Mouse (Mus musculus) gastrocnemius, adult 2 months (tissue): ENCODE measurements at regions not wholly inside any gene's neighbourhood (a gene's known extent, or its start where the extent isn't known, plus 50 kb on each side); places are given as distances from the start of the nearest gene placed in this dataset.

Experiments
- DNase-seq: peaks from one replicate; pipeline ENCODE4 v3.0.0; 2022
- H3K27ac ChIP-seq: fragments of 200-600 bp; 2 replicates; pipeline ENCODE4 v1.8.1; 2022; ENCODE audit warnings: mild to moderate bottlenecking
- H3K4me3 ChIP-seq: fragments of 200-600 bp; 2 replicates; pipeline ENCODE4 v1.8.1; 2022; ENCODE audit warnings: mild to moderate bottlenecking, moderate library complexity
- CTCF ChIP-seq: fragments of 200-600 bp; IDR thresholded peaks from 2 replicates; pipeline ENCODE4 v1.8.1; 2022; ENCODE audit warnings: antibody characterized with exemption, mild to moderate bottlenecking, moderate library complexity
- intact Hi-C: fragments of 180-260 bp; cut with DNase I; formaldehyde crosslinking; loops from one replicate; pipeline ENCODE4 v1.15.1; 2025

DNA sequence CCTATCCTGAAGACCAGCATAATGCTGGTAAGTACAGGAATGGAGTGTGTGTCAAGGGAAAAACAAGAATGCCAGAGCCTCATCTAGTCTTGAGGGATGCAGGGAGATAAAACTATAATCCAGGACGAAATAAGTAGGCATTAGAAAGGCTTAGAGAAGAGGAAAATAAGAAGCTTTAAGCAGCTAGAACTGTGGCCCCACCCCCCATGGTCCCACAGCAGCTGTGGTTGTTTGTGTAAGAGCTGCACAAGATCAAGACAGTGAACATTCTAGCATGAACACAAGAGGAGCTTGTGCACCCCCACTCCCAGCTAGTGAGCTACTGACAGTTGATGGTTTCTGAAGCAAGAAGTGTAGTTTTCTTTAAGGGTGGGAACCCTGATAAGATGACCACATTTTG lies 315.9 kb downstream of the Tmem135 start:
- Histone ChIP-seq H3K27ac (no peak overlapping the region), H3K4me3 (no peak overlapping the region)
- intact Hi-C loops: loop anchor here (5.0 kb wide), 1 partner anchor 329 kb away; no protein-coding TSS in a partner anchor
- TF ChIP-seq CTCF: no peak
- no peak for DNase-seq

GRCm38 (mm10) chr7:89086348-89086747 lies 317.7 kb downstream of the Tmem135 start:
- no peak for DNase-seq
- peak; percentile 86 for TF ChIP-seq CTCF
- intact Hi-C loops: loop anchor here (1.0 to 5.0 kb wide), 2 partner anchors 40 to 331 kb away; no protein-coding TSS in a partner anchor

GRCm38 (mm10) chr7:89073939-89074690 lies 329.9 kb downstream of the Tmem135 start:
- no peak for TF ChIP-seq CTCF

More at GRCm38 (mm10) chr7:89086348-89086747, 317.7 kb downstream of the Tmem135 start:
- Histone ChIP-seq H3K4me3 (no peak overlapping the region), H3K27ac (no peak overlapping the region)

DNA sequence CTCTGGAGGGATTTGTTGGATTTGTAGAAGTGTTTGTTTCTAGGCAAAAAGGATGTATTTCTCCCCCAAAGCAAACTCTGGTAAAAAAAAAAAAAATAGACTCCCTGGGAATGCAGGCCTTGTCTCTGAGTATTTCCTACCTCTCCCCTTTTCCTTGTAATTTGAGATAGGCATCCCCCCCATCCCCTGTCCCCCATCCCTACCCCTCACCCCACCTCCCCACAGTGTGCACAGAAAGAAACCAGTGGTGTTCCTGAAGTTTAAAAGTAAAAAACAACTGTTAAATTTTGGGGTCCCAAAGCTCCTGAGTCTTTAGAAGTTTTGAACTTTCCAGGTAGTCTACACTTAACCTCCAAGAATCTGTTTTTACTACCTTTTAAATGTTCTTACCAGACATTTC lies 334.0 kb downstream of the Tmem135 start:
- TF ChIP-seq CTCF: no peak
- no peak for DNase-seq
- Histone ChIP-seq H3K27ac (no peak overlapping the region), H3K4me3 (no peak overlapping the region)
- intact Hi-C loops: no loop called here

More at GRCm38 (mm10) chr7:89073939-89074690, 329.9 kb downstream of the Tmem135 start:
- H3K27ac ChIP-seq: no peak overlapping the region
- no peak for DNase-seq
- H3K4me3 ChIP-seq: no peak overlapping the region
- intact Hi-C loops: no loop called here

DNA sequence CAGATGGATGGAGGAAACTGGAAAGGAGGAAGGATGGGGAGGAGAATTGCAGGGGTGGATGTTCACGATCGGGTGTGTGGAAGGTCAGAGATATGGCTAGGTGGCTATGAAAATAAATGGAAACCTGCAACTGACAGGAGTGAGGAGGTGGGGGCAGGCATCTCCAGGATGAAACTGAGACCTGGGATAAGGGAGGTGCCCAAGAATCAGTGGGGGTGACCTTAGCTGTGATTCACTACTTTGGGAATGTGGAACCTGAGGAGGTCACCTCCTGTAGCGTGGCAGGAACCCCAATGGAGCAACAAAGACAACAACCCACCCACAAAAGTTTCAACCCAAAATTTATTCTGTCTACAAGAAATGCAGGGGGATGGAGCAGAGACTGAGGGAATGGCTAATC lies 339.6 kb downstream of the Tmem135 start:
- no peak for DNase-seq
- no peak for TF ChIP-seq CTCF
- Histone ChIP-seq H3K27ac (no peak overlapping the region), H3K4me3 (no peak overlapping the region)
- intact Hi-C loops: no loop called here

- no peak overlapping the region for H3K27ac ChIP-seq
Observed at GRCm38 (mm10) chr7:89063630-89064029, 340.4 kb downstream of the Tmem135 start.

GRCm38 (mm10) chr7:89054494-89054893 lies 349.5 kb downstream of the Tmem135 start:
- H3K4me3 ChIP-seq: no peak overlapping the region
- intact Hi-C loops: no loop called here
- TF ChIP-seq CTCF: no peak

More at GRCm38 (mm10) chr7:89063630-89064029, 340.4 kb downstream of the Tmem135 start:
- no peak overlapping the region for H3K4me3 ChIP-seq
- intact Hi-C loops: no loop called here
- no peak for DNase-seq
- TF ChIP-seq CTCF: no peak

DNA sequence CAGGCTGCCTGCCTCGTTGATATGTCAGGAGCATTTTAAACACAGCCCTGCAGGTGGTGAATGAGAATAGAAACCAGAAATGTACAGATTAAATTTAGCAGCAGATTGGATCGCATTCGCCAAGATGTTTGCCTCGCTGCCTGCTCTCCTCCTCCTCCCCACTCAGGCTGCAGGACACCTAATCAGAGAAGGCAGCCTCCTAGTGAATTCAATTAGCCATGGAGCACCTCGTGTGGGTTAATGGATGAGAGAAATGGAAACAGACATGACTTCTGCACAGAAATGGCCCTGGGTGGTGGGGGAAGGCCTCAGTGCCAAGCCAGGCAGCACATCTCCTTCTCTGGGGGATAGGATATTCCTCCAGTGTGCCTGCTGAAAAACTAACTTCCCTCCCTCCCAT lies 352.8 kb downstream of the Tmem135 start:
- no peak for DNase-seq

More at GRCm38 (mm10) chr7:89054494-89054893, 349.5 kb downstream of the Tmem135 start:
- no peak for DNase-seq
- no peak overlapping the region for H3K27ac ChIP-seq

GRCm38 (mm10) chr7:89046405-89047217 lies 357.4 kb downstream of the Tmem135 start:
- Histone ChIP-seq H3K27ac (no peak overlapping the region), H3K4me3 (no peak overlapping the region)
- no peak for DNase-seq
- TF ChIP-seq CTCF: no peak
- intact Hi-C loops: no loop called here

More for the DNA sequence above, 352.8 kb downstream of the Tmem135 start:
- intact Hi-C loops: no loop called here
- Histone ChIP-seq H3K27ac (no peak overlapping the region), H3K4me3 (no peak overlapping the region)
- TF ChIP-seq CTCF: no peak

DNA sequence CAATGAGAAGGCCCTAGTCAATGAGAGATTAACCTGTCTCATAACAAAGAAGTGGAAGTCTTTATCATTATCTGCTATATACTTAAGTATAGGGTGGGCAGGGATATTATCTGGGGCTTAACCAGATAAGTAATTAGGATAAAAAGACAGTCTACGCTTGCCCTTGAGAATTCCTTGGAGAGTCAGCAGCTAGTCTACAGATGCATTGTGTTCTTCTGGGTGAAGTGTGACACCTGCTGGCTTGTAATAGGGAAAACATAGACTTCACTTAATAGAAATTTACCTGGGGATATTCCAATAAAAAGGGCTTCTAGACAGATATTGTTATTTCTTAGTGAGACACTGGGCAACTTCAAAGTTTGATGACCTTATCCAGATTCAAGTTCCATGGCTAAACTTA lies 361.0 kb downstream of the Tmem135 start:
- Histone ChIP-seq H3K27ac (no peak overlapping the region), H3K4me3 (no peak overlapping the region)
- TF ChIP-seq CTCF: peak; percentile 34
- no peak for DNase-seq
- intact Hi-C loops: no loop called here

DNA sequence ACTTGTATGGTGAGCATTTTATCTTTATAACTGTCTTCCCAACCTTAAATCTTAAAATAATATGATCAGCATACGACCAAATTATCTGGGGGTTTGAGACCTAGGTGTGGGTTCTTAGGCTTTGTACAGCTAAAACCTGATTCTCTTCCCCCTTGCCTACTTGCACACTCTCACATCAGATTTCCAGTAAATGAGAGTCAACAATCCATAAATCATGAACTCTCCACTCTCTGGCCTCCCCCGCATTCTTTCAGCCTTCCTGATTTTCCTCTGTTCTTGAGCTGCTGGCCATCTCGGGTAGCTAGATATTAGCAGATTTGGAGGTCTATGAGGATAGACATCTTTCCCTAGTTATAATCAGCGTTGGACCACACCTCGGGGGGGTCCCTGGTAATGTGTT lies 362.7 kb downstream of the Tmem135 start:
- H3K4me3 ChIP-seq: no peak overlapping the region
- TF ChIP-seq CTCF: no peak
- H3K27ac ChIP-seq: no peak overlapping the region
- DNase-seq: no peak
- intact Hi-C loops: no loop called here

GRCm38 (mm10) chr7:89040139-89040538 lies 363.9 kb downstream of the Tmem135 start:
- no peak for TF ChIP-seq CTCF
- intact Hi-C loops: no loop called here
- Histone ChIP-seq H3K4me3 (no peak overlapping the region), H3K27ac (no peak overlapping the region)
- no peak for DNase-seq
